Mouse (Mus musculus) layer of hippocampus, adult 2 months (tissue): Measurements from ENCODE around the gene Scgb1a1. TPM values are rescaled to one million over a fixed set of nuclear protein-coding genes. Genes with fewer than 3 reads are reported as not detected.

Experiments
- DNase-seq, 2 experiments: peaks; one replicate each; pipeline ENCODE4 v3.0.0; 2022; ENCODE audit warnings: low spot score in 2 of 2
- H3K27ac ChIP-seq: fragments of 200-600 bp; 2 replicates; pipeline ENCODE4 v1.8.1; 2022
- H3K4me3 ChIP-seq: fragments of 200-600 bp; 2 replicates; pipeline ENCODE4 v1.8.1; 2022; ENCODE audit warnings: mild to moderate bottlenecking
- CTCF ChIP-seq: fragments of 200-600 bp; conservative IDR thresholded peaks from 2 replicates; pipeline ENCODE4 v1.8.1; 2022; ENCODE audit warnings: antibody characterized with exemption, mild to moderate bottlenecking, moderate library complexity
- total RNA-seq, 2 experiments: library from RNA; stranded (reverse); gene quantifications; 2 replicates each; pipeline ENCODE4 v1.2.3; 2021

The Scgb1a1 gene
- total RNA-seq, 2 experiments from 2014 or later = not detected

- H3K27ac ChIP-seq = no peak overlapping the region
- no peak overlapping the region for H3K4me3 ChIP-seq
- no peak for TF ChIP-seq CTCF
- DNase-seq = no peak
Measured at GRCm38 (mm10) chr19:9083010-9083355, 4.8 kb downstream of the Scgb1a1 start.

- peak overlapping the region; percentile 13; the same call in 1 of the 2 replicates for H3K4me3 ChIP-seq
- H3K27ac ChIP-seq = no peak overlapping the region; the same call in 1 of the 2 replicates
- peak; percentile 52 to 76 for DNase-seq
- TF ChIP-seq CTCF = peak; percentile 98
Measured at GRCm38 (mm10) chr19:9082191-9083009, 5.4 kb downstream of the Scgb1a1 start.

DNA sequence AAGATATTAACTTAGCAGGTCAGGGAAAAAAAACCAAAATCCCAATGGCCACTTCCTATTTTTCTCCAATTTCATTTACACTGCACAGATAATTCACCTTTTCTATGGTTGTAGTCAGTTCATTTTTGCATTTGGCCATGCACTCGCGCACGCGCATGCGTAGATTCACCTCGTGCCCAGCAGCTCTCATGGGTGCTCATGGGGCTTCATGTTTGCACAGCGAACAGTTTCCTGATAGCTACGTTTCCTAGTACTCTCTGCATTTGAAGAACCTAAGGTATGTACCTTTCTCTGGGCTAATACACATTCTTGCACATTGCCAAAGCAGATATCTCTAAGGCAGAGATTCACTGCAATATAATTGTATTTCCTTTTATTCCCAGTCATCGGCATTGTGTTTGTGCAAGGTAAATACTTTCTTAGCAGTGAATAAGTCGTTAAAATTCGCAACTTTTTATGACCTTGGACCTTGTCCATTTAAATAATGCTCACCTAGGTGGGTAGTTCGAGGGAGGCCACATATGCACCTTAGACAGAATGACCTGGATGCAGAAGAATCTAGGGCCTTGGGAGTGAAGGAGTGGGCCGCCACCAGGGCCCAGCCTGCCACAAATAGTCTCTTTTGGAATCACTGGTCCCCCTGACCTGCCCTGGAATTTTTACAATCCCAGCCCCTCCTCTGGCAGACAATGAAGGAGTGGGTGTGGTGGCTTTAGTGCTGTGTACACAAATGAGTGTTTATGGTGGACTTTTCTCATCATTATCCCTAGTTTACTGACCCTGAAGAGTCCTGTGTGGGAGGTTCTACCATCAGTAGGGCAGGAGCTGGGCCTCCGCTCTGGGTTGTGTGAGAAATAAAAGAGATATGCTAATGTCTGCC is 6.2 kb downstream of the Scgb1a1 start:
- no peak for TF ChIP-seq CTCF
- DNase-seq = no peak
- H3K27ac ChIP-seq = no peak overlapping the region; the same call in 1 of the 2 replicates
- no peak overlapping the region for H3K4me3 ChIP-seq

- H3K27ac ChIP-seq = no peak overlapping the region
- H3K4me3 ChIP-seq = no peak overlapping the region
- no peak for DNase-seq
- no peak for TF ChIP-seq CTCF
Measured at GRCm38 (mm10) chr19:9079916-9080315, 7.8 kb downstream of the Scgb1a1 start.

DNA sequence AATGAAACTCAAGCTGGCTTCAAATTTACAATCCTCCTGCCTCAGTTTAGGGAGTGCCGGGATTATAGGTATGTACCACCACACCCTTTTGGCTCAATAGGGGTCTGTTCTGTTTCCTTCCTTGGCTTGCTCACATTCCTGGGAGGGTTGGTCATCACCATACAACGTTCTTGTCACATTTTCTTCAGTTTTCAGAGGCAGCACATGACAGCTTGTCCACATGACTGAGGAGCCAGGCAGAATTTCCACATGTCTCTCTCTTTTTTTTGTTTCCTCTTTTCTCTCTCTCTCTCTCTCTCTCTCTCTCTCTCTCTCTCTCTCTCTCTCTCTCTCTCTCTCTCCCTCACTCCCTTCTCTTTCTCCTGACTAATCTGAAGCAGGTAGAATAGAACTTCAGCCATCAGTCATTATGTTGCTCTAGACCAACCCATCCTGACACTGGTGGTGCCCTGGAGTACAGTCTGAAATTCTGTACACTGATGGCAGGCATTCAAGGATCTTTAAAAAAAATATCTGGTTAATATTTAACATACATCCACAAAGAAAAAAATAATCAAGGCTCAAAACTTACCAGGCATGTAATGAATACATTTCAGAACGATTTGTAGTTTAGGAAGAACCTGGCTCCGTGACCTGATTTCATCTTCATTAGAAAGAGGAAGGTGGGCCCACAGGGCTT is 10.6 kb downstream of the Scgb1a1 start:
- H3K4me3 ChIP-seq = no peak overlapping the region
- peak overlapping the region; percentile 14; the same call in 1 of the 2 replicates for H3K27ac ChIP-seq
- no peak for DNase-seq
- no peak for TF ChIP-seq CTCF

DNA sequence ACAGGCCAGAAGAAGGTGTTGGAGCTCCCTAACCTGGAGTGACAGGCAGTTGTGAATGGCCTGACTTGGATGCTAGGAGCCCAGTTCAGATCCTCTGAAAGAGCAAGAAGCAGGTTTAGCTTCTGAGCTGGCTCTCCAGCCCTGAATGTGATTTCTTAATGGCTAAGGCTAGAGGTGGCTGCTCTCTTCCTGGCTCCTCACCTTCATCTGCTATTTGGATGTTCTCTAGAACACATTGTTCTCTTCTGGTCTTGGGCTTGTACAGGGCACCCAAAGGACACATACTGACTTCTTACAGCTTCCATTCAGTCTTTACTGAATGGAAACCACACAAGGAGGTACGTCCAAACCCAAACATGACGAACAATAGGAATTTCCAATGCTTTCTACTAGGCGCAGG is 11.7 kb downstream of the Scgb1a1 start:
- no peak for DNase-seq
- TF ChIP-seq CTCF = no peak
- Histone ChIP-seq H3K4me3 (no peak overlapping the region), H3K27ac (peak overlapping the region; percentile 20; the same call in 1 of the 2 replicates)

GRCm38 (mm10) chr19:9075558-9075957 is 12.2 kb downstream of the Scgb1a1 start:
- H3K27ac ChIP-seq = peak overlapping the region; percentile 20; the same call in 1 of the 2 replicates

GRCm38 (mm10) chr19:9074424-9074823 is 13.3 kb downstream of the Scgb1a1 start:
- no peak overlapping the region for H3K4me3 ChIP-seq
- TF ChIP-seq CTCF = no peak
- DNase-seq = no peak
- H3K27ac ChIP-seq = no peak overlapping the region

More at GRCm38 (mm10) chr19:9075558-9075957, 12.2 kb downstream of the Scgb1a1 start:
- DNase-seq = no peak
- H3K4me3 ChIP-seq = no peak overlapping the region
- no peak for TF ChIP-seq CTCF

DNA sequence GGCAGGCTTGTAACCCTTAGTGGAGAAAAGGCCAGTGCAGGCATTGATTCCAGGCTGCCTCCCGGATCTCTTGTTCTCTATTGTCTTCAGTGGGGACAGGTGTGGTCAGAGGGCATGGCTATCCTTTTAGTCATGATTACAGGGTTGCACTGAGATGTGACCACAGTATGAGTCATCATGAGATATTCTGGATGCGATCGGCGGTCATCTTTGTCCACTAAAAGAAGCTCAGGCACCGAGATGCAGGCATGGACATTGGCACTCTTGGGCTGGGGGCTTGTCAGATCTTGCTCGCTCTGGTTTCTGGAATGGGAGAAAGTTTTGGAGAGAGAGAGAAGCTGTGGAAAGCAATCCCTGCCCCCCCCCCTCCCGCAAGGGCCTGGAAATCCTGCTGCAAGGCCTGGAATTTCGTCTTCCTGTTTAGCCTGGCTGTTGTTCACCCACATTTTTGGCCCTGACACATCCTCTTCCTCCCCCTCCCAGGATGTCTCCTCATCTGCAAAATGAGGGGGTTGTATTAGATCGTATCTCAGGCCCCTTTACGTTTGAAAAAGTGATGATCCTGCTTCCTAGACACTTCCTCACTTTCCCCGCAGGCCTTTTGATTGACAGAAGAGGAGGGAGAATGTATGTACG is 13.9 kb downstream of the Scgb1a1 start:
- no peak for TF ChIP-seq CTCF
- 0 out of 2 replicates have a peak overlapping the region, but pooled peaks have one; percentile 2 for H3K27ac ChIP-seq
- DNase-seq = no peak
- no peak overlapping the region for H3K4me3 ChIP-seq

GRCm38 (mm10) chr19:9072157-9072530 is 15.6 kb downstream of the Scgb1a1 start:
- Histone ChIP-seq H3K4me3 (no peak overlapping the region), H3K27ac (peak overlapping the region; percentile 23; the same call in 1 of the 2 replicates)
- TF ChIP-seq CTCF = no peak
- no peak for DNase-seq

DNA sequence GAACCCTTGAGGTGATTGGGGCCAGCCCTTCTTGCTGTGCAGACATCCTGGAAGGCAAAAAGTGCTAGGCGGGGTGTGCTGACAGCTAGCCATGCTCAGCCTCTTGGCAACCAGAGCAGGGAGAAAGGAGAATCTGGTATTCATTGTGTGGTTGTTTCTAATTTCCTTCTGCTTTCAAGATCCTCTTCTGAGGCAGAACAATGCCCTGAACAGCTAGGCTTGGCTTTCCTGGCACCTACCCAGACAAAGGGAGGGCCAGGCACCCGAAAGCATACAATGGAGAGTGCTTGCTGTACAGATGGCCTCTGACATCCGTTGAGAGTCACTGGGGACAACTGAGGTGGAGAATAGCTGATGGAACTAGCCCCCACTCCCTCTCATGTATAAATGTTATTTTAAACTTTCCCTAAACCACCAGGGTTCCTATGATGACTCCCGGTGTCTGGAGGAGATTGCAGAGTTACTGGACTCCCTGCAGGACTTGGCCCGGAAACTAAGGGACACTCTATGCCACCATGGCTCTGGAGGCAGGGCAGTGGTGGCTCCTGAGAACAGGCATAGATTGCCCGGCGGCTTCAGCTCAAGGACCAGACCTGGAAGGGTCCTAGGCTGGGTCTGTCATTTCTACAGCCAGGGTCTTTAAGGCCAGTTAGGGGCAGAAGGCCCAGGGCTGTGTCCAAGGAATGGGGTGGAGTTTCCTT is 16.2 kb downstream of the Scgb1a1 start:
- H3K27ac ChIP-seq = peak overlapping the region; percentile 21; the same call in 1 of the 2 replicates
- no peak overlapping the region for H3K4me3 ChIP-seq
- peak in 1 of 2 experiments; percentile 29 for DNase-seq
- TF ChIP-seq CTCF = no peak

- H3K4me3 ChIP-seq = no peak overlapping the region
- H3K27ac ChIP-seq = no peak overlapping the region
- no peak for TF ChIP-seq CTCF
- DNase-seq = no peak
Measured at GRCm38 (mm10) chr19:9070316-9070715, 17.4 kb downstream of the Scgb1a1 start.
